Mouse (Mus musculus) liver (tissue): ENCODE measurements around the gene Smr3a.

ENCODE experiments used
- DNase-seq: peaks from one replicate; pipeline ENCODE4 v3.0.0-alpha.2; 2020; ENCODE audit warnings: mixed read lengths

Gene Smr3a

GRCm38 (mm10) chr5:88002249-88002648 is at the start of gene Smr3a:
Smr3a (plus strand) TSS chr5:88002549.
- no peak for DNase-seq

GRCm38 (mm10) chr5:87969201-87969600 is 33.1 kb upstream of the Smr3a start, which contains the start of the genes 2310003L06Rik and Gm28434:
2310003L06Rik (plus strand) TSS chr5:87969459.
Gm28434 (plus strand) TSS chr5:87969517.
- no peak for DNase-seq

- no peak for DNase-seq
Observed at GRCm38 (mm10) chr5:87979139-87979538, 23.2 kb upstream of the Smr3a start, which contains the start of gene Cabs1. Cabs1 (plus strand) TSS chr5:87979439.

- no peak for DNase-seq
Observed at GRCm38 (mm10) chr5:87982468-87983214, 19.7 kb upstream of the Smr3a start.

GRCm38 (mm10) chr5:88005241-88005640 is 2.9 kb downstream of the Smr3a start:
- no peak for DNase-seq
